ENCODE assay signal across 8 mouse cellular contexts in the genomic region with DNA sequence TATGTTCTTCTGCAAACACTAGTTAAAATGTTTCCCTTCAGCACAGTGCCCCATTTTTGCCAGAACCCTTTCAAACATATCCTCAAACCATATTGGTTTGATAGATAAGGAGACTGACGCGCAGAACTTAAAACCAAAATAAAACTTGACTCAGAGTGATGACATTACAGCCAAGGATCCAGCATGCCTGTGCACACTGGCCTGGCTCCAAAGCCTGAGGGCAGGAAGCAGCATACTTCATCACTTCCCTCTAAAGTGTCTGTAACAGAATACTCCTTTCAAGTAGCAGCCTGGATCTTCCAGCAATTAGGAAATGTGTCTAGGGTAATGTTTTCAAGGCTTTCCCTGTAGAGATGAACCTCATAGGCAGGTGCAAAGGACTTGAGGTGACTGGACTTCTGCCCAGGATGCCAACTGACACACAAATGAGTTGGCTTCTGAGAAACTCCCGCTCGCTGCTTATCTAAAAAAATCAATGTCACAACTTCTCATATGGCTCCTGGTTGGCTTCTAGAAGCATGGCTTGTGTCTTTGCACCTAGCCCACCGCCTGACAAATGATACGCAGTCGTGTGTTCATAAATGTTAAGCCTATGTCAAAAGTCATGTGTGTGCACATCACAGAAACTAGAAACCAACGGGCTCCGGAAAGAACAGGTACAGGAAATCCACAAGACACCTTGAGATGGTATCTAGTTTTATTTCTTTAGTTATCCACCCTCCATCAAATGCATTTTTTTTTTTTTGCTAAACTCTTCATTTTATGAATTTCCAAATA. TPM values are rescaled to one million over a fixed set of nuclear protein-coding genes. Genes with fewer than 3 reads are reported as not detected.
DNase-seq lines count a peak whose midpoint lies in the region; ATAC-seq and TF ChIP-seq lines count a peak whose summit lies in the region.

No protein-coding gene starts in this region.

- H3K9ac ChIP-seq in heart, embryonic 14.5 days (ENCODE audit: low read length) = no peak overlapping the region
- no peak overlapping the region for H3K9ac ChIP-seq in lung, embryonic 14.5 days
- H3K9ac ChIP-seq in forebrain, embryonic 16.5 days (replicated peaks; ENCODE audit: low read depth, low read length) = no peak overlapping the region
- H3K9ac ChIP-seq in forebrain, embryonic 13.5 days = no peak overlapping the region

- no peak overlapping the region for H3K4me2 ChIP-seq in heart, embryonic 14.5 days (ENCODE audit: low read length)
- H3K4me2 ChIP-seq in lung, embryonic 14.5 days = no peak overlapping the region
- no peak overlapping the region for H3K4me2 ChIP-seq in forebrain, embryonic 16.5 days (ENCODE audit: low read length)
- no peak overlapping the region for H3K4me2 ChIP-seq in forebrain, embryonic 13.5 days

- DNase-seq in CD4-positive, CD25-positive, alpha-beta regulatory T cell, adult 2 months (ENCODE audit: low read depth, low spot score) = peak; percentile 67
- DNase-seq in adrenal gland, adult 18-20 months (ENCODE audit: low spot score in 2 of 2) = peak; percentile 27 to 30
- peak; percentile 64 for DNase-seq in lung, embryonic 14.5 days
- no peak for DNase-seq in ovary, postnatal 36 days (ENCODE audit: low spot score)
- no peak for DNase-seq in hindbrain, embryonic 10.5 days (ENCODE audit: low spot score)

- H3K9me3 ChIP-seq in heart, embryonic 14.5 days (ENCODE audit: control insufficient read depth, low read length) = no peaks in the 10 kb centered on the region
- no peaks in the 10 kb centered on the region for H3K9me3 ChIP-seq in lung, embryonic 14.5 days (ENCODE audit: low read depth, low read length)
- H3K9me3 ChIP-seq in forebrain, embryonic 16.5 days (ENCODE audit: control insufficient read depth, low read length) = no peaks in the 10 kb centered on the region
- no peaks in the 10 kb centered on the region for H3K9me3 ChIP-seq in forebrain, embryonic 13.5 days (replicated peaks)
- H3K9me3 ChIP-seq in hindbrain, embryonic 10.5 days = no peaks in the 10 kb centered on the region

- H3K27me3 ChIP-seq in heart, embryonic 14.5 days (ENCODE audit: control insufficient read depth, insufficient read depth, low read length) = no peaks in the 10 kb centered on the region
- H3K27me3 ChIP-seq in lung, embryonic 14.5 days (ENCODE audit: insufficient read depth, low read length) = no peaks in the 10 kb centered on the region
- no peaks in the 10 kb centered on the region for H3K27me3 ChIP-seq in forebrain, embryonic 16.5 days (replicated peaks; ENCODE audit: control insufficient read depth, insufficient read depth, low read length)
- H3K27me3 ChIP-seq in forebrain, embryonic 13.5 days = no peaks in the 10 kb centered on the region
- no peaks in the 10 kb centered on the region for H3K27me3 ChIP-seq in hindbrain, embryonic 10.5 days (ENCODE audit: insufficient read depth, poor library complexity, severe bottlenecking)

- ATAC-seq in heart, embryonic 14.5 days (ENCODE audit: insufficient number of reproducible peaks, insufficient read depth, low FRiP score, low read depth) = peak; percentile 68
- ATAC-seq in lung, embryonic 14.5 days (ENCODE audit: insufficient read depth) = peak; percentile 62; the same call in 1 of the 2 replicates
- ATAC-seq in forebrain, embryonic 16.5 days = no peak
- ATAC-seq in forebrain, embryonic 13.5 days = no peak

- H3K27ac ChIP-seq in heart, embryonic 14.5 days (replicated peaks in 1 of 2; ENCODE audit: control insufficient read depth in 1 of 2, insufficient read depth in 1 of 2, low read depth in 2 of 2, low read length in 2 of 2) = peak overlapping the region in 1 of 2 experiments; percentile 26; a peak in 1 of 4 replicates
- no peak overlapping the region for H3K27ac ChIP-seq in lung, embryonic 14.5 days (ENCODE audit: low read depth)
- no peak overlapping the region for H3K27ac ChIP-seq in forebrain, embryonic 16.5 days (ENCODE audit: low read length)
- no peak overlapping the region for H3K27ac ChIP-seq in forebrain, embryonic 13.5 days
- no peak overlapping the region for H3K27ac ChIP-seq in hindbrain, embryonic 10.5 days

- H3K4me1 ChIP-seq in heart, embryonic 14.5 days (ENCODE audit: control insufficient read depth in 2 of 2, insufficient read depth in 2 of 2, low read length in 2 of 2) = peaks cover 6 to 14% of the 10 kb centered on the region in 2 experiments
- no peaks in the 10 kb centered on the region for H3K4me1 ChIP-seq in lung, embryonic 14.5 days (ENCODE audit: insufficient read depth)
- H3K4me1 ChIP-seq in forebrain, embryonic 16.5 days (replicated peaks; ENCODE audit: control insufficient read depth, insufficient read depth, low read length) = no peaks in the 10 kb centered on the region
- H3K4me1 ChIP-seq in forebrain, embryonic 13.5 days = no peaks in the 10 kb centered on the region
- no peaks in the 10 kb centered on the region for H3K4me1 ChIP-seq in hindbrain, embryonic 10.5 days (replicated peaks)

- 49% methylated on average over 9 of the region's 9 CpGs for WGBS in heart, embryonic 14.5 days
- WGBS in lung, embryonic 14.5 days = 75% methylated on average over 9 of the region's 9 CpGs
- 92% methylated on average over 9 of the region's 9 CpGs for WGBS in forebrain, embryonic 16.5 days
- WGBS in forebrain, embryonic 13.5 days = 94% methylated on average over 9 of the region's 9 CpGs
- 90% methylated on average over 9 of the region's 9 CpGs for WGBS in hindbrain, embryonic 10.5 days

- no peak overlapping the region for H3K4me3 ChIP-seq in heart, embryonic 14.5 days (ENCODE audit: control insufficient read depth in 1 of 2, insufficient read depth in 1 of 2, low read depth in 1 of 2, low read length in 2 of 2)
- H3K4me3 ChIP-seq in lung, embryonic 14.5 days (ENCODE audit: low read depth, low read length) = no peak overlapping the region
- H3K4me3 ChIP-seq in forebrain, embryonic 16.5 days (replicated peaks; ENCODE audit: low read length) = no peak overlapping the region
- H3K4me3 ChIP-seq in forebrain, embryonic 13.5 days = no peak overlapping the region
- no peak overlapping the region for H3K4me3 ChIP-seq in hindbrain, embryonic 10.5 days

- 0 out of 2 replicates have a peak, but pooled peaks cover 2% of the 10 kb centered on the region for H3K36me3 ChIP-seq in heart, embryonic 14.5 days (ENCODE audit: control insufficient read depth, insufficient read depth, low read length)
- H3K36me3 ChIP-seq in lung, embryonic 14.5 days (ENCODE audit: insufficient read depth) = no peaks in the 10 kb centered on the region
- H3K36me3 ChIP-seq in forebrain, embryonic 16.5 days (ENCODE audit: control insufficient read depth, insufficient read depth) = no peaks in the 10 kb centered on the region
- no peaks in the 10 kb centered on the region for H3K36me3 ChIP-seq in forebrain, embryonic 13.5 days (ENCODE audit: poor library complexity, severe bottlenecking)
- no peaks in the 10 kb centered on the region for H3K36me3 ChIP-seq in hindbrain, embryonic 10.5 days

- TF ChIP-seq CTCF in lung, embryonic 14.5 days (IDR thresholded peaks at IDR 0.05; ENCODE audit: low read depth) = no peak

RNA-seq across cellular contexts. Expression of a gene that starts 43.9 kb away (rescaled TPM):
- total RNA-seq in adrenal gland, adult 18-20 months (2021) = 100 to 1,000 TPM in 1 of 2 experiments, 10 to 100 TPM in 1; 21.8 to 204 TPM
- polyA plus RNA-seq in heart, embryonic 14.5 days (2014; fragmentation: Nextera tagmentation; extraction: Ambion mirVana) = 8.1 and 8.6 TPM in 2 replicates
- 4.7 and 4.8 TPM in 2 replicates for polyA plus RNA-seq in lung, embryonic 14.5 days (2014; fragmentation: Nextera tagmentation; extraction: Ambion mirVana)
- polyA plus RNA-seq in forebrain, embryonic 16.5 days (2015; fragmentation: Nextera tagmentation; extraction: Ambion mirVana) = 3.2 and 3.8 TPM in 2 replicates
- polyA plus RNA-seq in forebrain, embryonic 13.5 days (2015; fragmentation: Nextera tagmentation; extraction: Ambion mirVana) = 1.2 and 1.4 TPM in 2 replicates
- 2.0 and 2.1 TPM in 2 replicates for polyA plus RNA-seq in hindbrain, embryonic 10.5 days (2016; fragmentation: Nextera tagmentation; extraction: Ambion mirVana)

Comparison
In these comparisons a context has a peak if more than half of its experiments do, and no peak if none do; other contexts are left out.
1. DNase-seq: peak in CD4-positive, CD25-positive, alpha-beta regulatory T cell, adult 2 months (single experiment), adrenal gland, adult 18-20 months (2 of 2) and lung, embryonic 14.5 days (single experiment); none in ovary, postnatal 36 days (single experiment) and hindbrain, embryonic 10.5 days (single experiment).
2. ATAC-seq: peak in heart, embryonic 14.5 days (single experiment) and lung, embryonic 14.5 days (single experiment); none in forebrain, embryonic 16.5 days (single experiment) and forebrain, embryonic 13.5 days (single experiment).